Mouse (Mus musculus): Measurements from ENCODE around the gene Igf2bp3. TPM values are rescaled to one million over a fixed set of nuclear protein-coding genes. Genes with fewer than 3 reads are reported as not detected.

Gene Igf2bp3
- polyA plus RNA-seq, 1 experiment from 2014 or later, result 94.0 TPM

GRCm38 (mm10) chr6:49165855-49166254 lies 48.9 kb downstream of the Igf2bp3 start:
- no peak overlapping the region for H3K9ac ChIP-seq
- WGBS, result 86% methylated on average over 6 of the region's 6 CpGs
- no peak overlapping the region for H3K4me3 ChIP-seq
- no peaks in the 10 kb centered on the region for H3K27me3 ChIP-seq (replicated peaks)
- no peak for ATAC-seq (ENCODE audit: low FRiP score, low read depth)
- no peak overlapping the region for H3K27ac ChIP-seq
- no peak overlapping the region for H3K4me2 ChIP-seq (replicated peaks)
- H3K4me1 ChIP-seq, result peaks cover 17% of the 10 kb centered on the region
- H3K36me3 ChIP-seq, result no peaks in the 10 kb centered on the region
- no peaks in the 10 kb centered on the region for H3K9me3 ChIP-seq

DNA sequence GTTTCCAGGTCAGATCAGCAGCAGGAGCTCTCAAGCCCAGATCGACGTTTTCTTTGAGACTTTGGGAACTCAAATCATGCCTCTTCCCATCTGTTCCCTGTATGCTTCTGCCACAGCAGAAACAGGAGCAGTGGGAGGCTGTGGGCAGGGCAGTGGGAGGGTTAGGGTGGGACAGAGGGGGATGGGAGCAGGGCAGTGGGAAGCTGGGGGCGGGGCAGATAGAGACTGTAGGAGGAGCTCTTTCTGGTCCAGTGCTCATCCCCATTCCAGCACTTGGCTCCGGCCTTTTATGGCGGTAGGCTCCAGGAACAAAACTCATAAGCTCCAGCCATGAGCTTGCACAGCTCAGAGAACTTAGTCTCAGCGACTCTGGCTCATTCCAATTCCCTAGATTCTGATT lies 49.7 kb downstream of the Igf2bp3 start:
- Histone ChIP-seq H3K27ac (no peak overlapping the region), H3K4me3 (no peak overlapping the region), H3K4me1 (peaks cover 17% of the 10 kb centered on the region), H3K27me3 (replicated peaks) (no peaks in the 10 kb centered on the region), H3K36me3 (no peaks in the 10 kb centered on the region), H3K9ac (no peak overlapping the region), H3K4me2 (replicated peaks) (no peak overlapping the region), H3K9me3 (no peaks in the 10 kb centered on the region)
- peak; percentile 63; the same call in 1 of the 2 replicates for ATAC-seq (ENCODE audit: low FRiP score, low read depth)
- 15% methylated on average over 6 of the region's 6 CpGs for WGBS

DNA sequence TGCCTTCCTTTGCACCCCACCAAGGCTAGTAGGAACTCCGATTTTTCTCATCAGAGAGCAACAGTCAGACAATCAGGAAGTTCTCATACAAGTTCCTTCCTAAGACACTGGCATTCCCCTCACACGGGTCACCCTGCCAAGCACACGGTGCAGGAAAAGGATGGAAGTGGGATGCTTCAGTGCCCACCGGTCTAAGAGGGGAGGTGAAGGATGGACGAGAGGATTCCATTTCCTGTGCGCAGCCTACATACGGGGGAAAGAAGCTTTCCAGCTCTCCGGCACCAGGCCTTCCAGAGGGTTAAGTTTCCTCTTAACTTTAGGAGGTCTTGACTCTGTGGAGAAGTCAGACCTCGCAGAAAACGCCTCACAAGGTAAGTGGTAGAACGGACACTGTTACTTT lies 50.1 kb downstream of the Igf2bp3 start:
- H3K4me3 ChIP-seq, result no peak overlapping the region
- ATAC-seq (ENCODE audit: low FRiP score, low read depth), result no peak
- H3K4me1 ChIP-seq, result peaks cover 17% of the 10 kb centered on the region
- H3K36me3 ChIP-seq, result no peaks in the 10 kb centered on the region
- no peaks in the 10 kb centered on the region for H3K27me3 ChIP-seq (replicated peaks)
- H3K9ac ChIP-seq, result no peak overlapping the region
- 77% methylated on average over 11 of the region's 11 CpGs for WGBS
- H3K27ac ChIP-seq, result no peak overlapping the region
- H3K9me3 ChIP-seq, result no peaks in the 10 kb centered on the region
- no peak overlapping the region for H3K4me2 ChIP-seq (replicated peaks)

DNA sequence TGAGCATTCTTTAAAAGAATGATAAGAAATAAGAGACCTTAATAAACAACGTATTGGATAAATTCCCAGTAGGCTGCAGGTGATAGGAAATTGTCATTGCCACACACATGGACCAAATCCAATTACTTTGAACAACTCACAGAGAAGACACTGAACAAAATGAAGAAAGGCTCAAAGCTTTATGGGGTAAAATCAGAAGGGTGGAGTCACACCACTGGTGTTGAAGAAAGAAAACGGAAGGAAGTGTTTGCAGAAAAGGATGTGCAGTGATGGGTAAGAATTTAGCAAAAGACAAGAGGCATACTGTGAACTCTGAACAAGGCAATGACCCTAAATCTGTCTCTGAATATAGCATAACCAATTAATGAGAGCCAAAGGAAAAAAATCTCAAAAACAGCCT lies 54.8 kb downstream of the Igf2bp3 start:
- no peak for ATAC-seq (ENCODE audit: low FRiP score, low read depth)
- H3K4me2 ChIP-seq (replicated peaks), result no peak overlapping the region
- no peak overlapping the region for H3K9ac ChIP-seq
- H3K4me3 ChIP-seq, result no peak overlapping the region
- 81% methylated on average over 2 of the region's 2 CpGs for WGBS
- no peaks in the 10 kb centered on the region for H3K9me3 ChIP-seq
- H3K27me3 ChIP-seq (replicated peaks), result no peaks in the 10 kb centered on the region
- H3K4me1 ChIP-seq, result peaks cover 3% of the 10 kb centered on the region; the same call in 1 of the 2 replicates
- H3K27ac ChIP-seq, result no peak overlapping the region
- no peaks in the 10 kb centered on the region for H3K36me3 ChIP-seq

GRCm38 (mm10) chr6:49156826-49157175 lies 58.0 kb downstream of the Igf2bp3 start:
- Histone ChIP-seq H3K4me2 (replicated peaks) (no peak overlapping the region), H3K36me3 (no peaks in the 10 kb centered on the region), H3K9me3 (no peaks in the 10 kb centered on the region), H3K4me3 (no peak overlapping the region), H3K27ac (no peak overlapping the region), H3K9ac (no peak overlapping the region), H3K4me1 (no peaks in the 10 kb centered on the region; the same call in 1 of the 2 replicates), H3K27me3 (replicated peaks) (no peaks in the 10 kb centered on the region)
- 92% methylated on average over 3 of the region's 3 CpGs for WGBS
- no peak for ATAC-seq (ENCODE audit: low FRiP score, low read depth)

GRCm38 (mm10) chr6:49156170-49156825 lies 58.5 kb downstream of the Igf2bp3 start:
- no peak overlapping the region for H3K27ac ChIP-seq
- ATAC-seq (ENCODE audit: low FRiP score, low read depth), result no peak
- no peak overlapping the region for H3K9ac ChIP-seq
- H3K36me3 ChIP-seq, result no peaks in the 10 kb centered on the region
- H3K4me2 ChIP-seq (replicated peaks), result no peak overlapping the region
- H3K4me1 ChIP-seq, result 0 out of 2 replicates have a peak, but pooled peaks cover 5% of the 10 kb centered on the region
- no peaks in the 10 kb centered on the region for H3K27me3 ChIP-seq (replicated peaks)
- no peaks in the 10 kb centered on the region for H3K9me3 ChIP-seq
- 91% methylated on average over 5 of the region's 5 CpGs for WGBS
- H3K4me3 ChIP-seq, result no peak overlapping the region

- Histone ChIP-seq H3K9ac (no peak overlapping the region), H3K4me3 (no peak overlapping the region), H3K4me1 (0 out of 2 replicates have a peak, but pooled peaks cover 5% of the 10 kb centered on the region), H3K4me2 (replicated peaks) (no peak overlapping the region), H3K27me3 (replicated peaks) (no peaks in the 10 kb centered on the region), H3K27ac (no peak overlapping the region), H3K36me3 (no peaks in the 10 kb centered on the region), H3K9me3 (no peaks in the 10 kb centered on the region)
- no peak for ATAC-seq (ENCODE audit: low FRiP score, low read depth)
- WGBS, result 64% methylated on average over 4 of the region's 4 CpGs
Measured at GRCm38 (mm10) chr6:49151465-49151864, 63.3 kb downstream of the Igf2bp3 start.

- WGBS, result 89% methylated on average over 9 of the region's 9 CpGs
- Histone ChIP-seq H3K4me2 (replicated peaks) (no peak overlapping the region), H3K36me3 (no peaks in the 10 kb centered on the region), H3K27me3 (replicated peaks) (no peaks in the 10 kb centered on the region), H3K9me3 (no peaks in the 10 kb centered on the region), H3K9ac (no peak overlapping the region), H3K27ac (no peak overlapping the region), H3K4me1 (0 out of 2 replicates have a peak, but pooled peaks cover 5% of the 10 kb centered on the region), H3K4me3 (no peak overlapping the region)
- no peak for ATAC-seq (ENCODE audit: low FRiP score, low read depth)
Measured at GRCm38 (mm10) chr6:49150349-49151229, 64.2 kb downstream of the Igf2bp3 start.

DNA sequence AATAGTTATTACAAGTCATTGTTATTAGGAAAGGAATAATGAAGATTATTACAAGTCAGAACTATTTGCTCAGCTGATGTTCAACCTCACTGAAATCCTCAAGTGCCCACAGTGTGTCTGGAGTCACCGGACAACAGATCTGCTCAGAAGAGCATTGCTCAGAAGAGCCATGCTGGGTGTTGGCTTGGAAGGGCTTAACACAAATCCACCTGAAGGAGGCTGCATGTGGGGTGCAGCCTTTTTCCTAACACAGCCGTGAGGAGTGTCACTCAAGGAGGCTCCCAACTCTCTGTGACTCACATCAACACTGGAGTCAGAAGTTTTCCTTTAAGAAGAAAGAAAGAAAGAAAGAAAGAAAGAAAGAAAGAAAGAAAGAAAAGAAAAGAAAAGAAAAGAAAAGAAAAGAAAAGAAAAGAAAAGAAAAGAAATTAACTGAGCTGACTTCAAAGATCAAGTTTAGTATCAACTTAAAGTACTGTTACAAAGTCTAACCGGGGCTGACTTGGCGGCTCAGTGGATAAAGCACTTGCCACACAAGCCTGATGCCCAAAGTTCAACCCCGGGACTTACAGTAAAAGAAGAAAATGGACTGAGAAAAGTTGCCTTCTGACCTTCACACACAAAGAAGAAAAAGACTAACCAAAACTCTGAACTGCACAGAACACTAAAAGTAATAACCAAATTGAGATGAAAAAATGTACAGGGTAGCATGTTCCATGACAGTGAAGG lies 65.4 kb downstream of the Igf2bp3 start:
- no peak overlapping the region for H3K4me2 ChIP-seq (replicated peaks)
- 88% methylated on average over 5 of the region's 5 CpGs for WGBS
- H3K4me3 ChIP-seq, result no peak overlapping the region
- no peak overlapping the region for H3K9ac ChIP-seq
- no peaks in the 10 kb centered on the region for H3K9me3 ChIP-seq
- no peak for ATAC-seq (ENCODE audit: low FRiP score, low read depth)
- H3K27ac ChIP-seq, result no peak overlapping the region
- no peaks in the 10 kb centered on the region for H3K27me3 ChIP-seq (replicated peaks)
- H3K4me1 ChIP-seq, result 0 out of 2 replicates have a peak, but pooled peaks cover 5% of the 10 kb centered on the region
- no peaks in the 10 kb centered on the region for H3K36me3 ChIP-seq

DNA sequence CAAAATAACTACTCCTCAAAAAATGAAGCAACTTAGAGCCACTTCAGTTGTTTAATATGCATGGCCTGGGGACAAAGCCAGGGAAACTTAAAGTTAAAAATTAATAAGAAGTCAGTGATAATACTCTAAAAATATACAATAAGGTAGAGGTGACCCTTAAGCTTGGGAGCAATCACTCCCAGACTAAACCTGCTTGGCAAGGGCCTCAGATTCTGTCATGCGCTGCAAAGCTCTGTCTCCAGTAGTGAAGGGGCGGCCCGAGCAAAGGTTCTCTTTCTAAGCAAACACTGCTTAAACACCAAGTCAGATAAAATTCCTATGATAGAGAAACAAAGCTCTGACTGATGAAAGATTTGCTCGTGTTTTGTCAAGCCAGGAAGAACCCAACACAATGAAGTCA lies 66.0 kb downstream of the Igf2bp3 start:
- 0 out of 2 replicates have a peak, but pooled peaks cover 5% of the 10 kb centered on the region for H3K4me1 ChIP-seq
- no peak overlapping the region for H3K9ac ChIP-seq
- H3K27ac ChIP-seq, result no peak overlapping the region
- no peaks in the 10 kb centered on the region for H3K9me3 ChIP-seq
- H3K36me3 ChIP-seq, result no peaks in the 10 kb centered on the region
- no peak for ATAC-seq (ENCODE audit: low FRiP score, low read depth)
- H3K4me3 ChIP-seq, result no peak overlapping the region
- H3K27me3 ChIP-seq (replicated peaks), result no peaks in the 10 kb centered on the region
- WGBS, result 91% methylated on average over 4 of the region's 4 CpGs
- H3K4me2 ChIP-seq (replicated peaks), result no peak overlapping the region

DNA sequence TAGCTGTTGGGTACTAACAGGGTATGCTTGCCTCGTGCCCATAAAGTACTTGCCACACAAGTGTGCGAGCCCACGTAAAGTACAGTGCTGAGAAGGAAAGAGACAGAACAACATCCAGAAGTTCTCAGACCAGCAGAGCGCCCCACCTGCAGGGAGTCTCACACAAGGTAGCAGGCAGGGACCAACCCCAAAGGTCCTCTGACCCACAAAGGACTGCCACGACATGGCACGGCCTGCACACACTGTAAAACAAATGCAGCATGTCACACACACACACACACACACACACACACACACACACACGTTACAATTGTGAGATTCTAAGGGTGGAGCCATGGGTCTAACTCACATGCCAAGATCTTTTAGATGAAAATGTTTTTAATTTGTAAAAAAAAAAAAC lies 66.4 kb downstream of the Igf2bp3 start:
- Histone ChIP-seq H3K9ac (no peak overlapping the region), H3K4me2 (replicated peaks) (no peak overlapping the region), H3K27me3 (replicated peaks) (no peaks in the 10 kb centered on the region), H3K4me1 (0 out of 2 replicates have a peak, but pooled peaks cover 5% of the 10 kb centered on the region), H3K9me3 (no peaks in the 10 kb centered on the region), H3K36me3 (no peaks in the 10 kb centered on the region), H3K4me3 (no peak overlapping the region), H3K27ac (no peak overlapping the region)
- ATAC-seq (ENCODE audit: low FRiP score, low read depth), result no peak
- WGBS, result 91% methylated on average over 7 of the region's 7 CpGs

DNA sequence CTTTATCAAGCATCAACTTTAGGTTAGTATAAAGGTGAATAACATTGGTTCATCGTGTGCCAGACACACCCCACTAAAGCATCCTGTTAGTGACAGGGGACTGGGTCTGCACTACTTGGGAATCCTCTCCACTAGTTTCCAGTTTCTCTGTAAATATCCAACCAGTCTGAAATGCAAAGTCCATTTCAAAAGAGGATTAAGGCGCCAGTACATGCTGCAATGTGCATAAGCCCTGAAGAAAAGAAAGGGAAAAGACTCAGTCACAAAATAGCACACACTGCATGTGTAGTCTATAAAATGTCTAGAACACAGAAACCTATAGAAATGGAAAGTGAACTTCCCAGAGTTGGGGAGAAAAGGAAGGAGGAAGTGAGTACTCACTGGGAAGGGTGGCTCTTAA lies 68.3 kb downstream of the Igf2bp3 start:
- ATAC-seq (ENCODE audit: low FRiP score, low read depth), result no peak
- Histone ChIP-seq H3K4me2 (replicated peaks) (no peak overlapping the region), H3K4me1 (0 out of 2 replicates have a peak, but pooled peaks cover 2% of the 10 kb centered on the region), H3K9ac (no peak overlapping the region), H3K27ac (no peak overlapping the region), H3K4me3 (no peak overlapping the region), H3K9me3 (no peaks in the 10 kb centered on the region), H3K27me3 (replicated peaks) (no peaks in the 10 kb centered on the region), H3K36me3 (no peaks in the 10 kb centered on the region)
- 92% methylated on average over 2 of the region's 2 CpGs for WGBS

Measured in neural tube, embryonic 12.5 days (tissue).